Mouse (Mus musculus) CH12.LX (cell line): Measurements from ENCODE around the gene Gpr15.

ENCODE experiments used
- CHD2 ChIP-seq: IDR thresholded peaks from 2 replicates; pipeline ENCODE4 v1.6.1; 2011; ENCODE audit warnings: low read length, improper control_type of control experiment
- CTCF ChIP-seq, 2 experiments: IDR thresholded peaks in 1 of 2; conservative IDR thresholded peaks in 1 of 2; 2 replicates each; pipeline ENCODE4 v1.5.1; 2011 to 2012; ENCODE audit warnings: low read depth in 2 of 2, low read length in 2 of 2, improper control_type of control experiment in 1 of 2, inconsistent platforms in 1 of 2, mild to moderate bottlenecking in 1 of 2, moderate library complexity in 1 of 2
- MXI1 ChIP-seq: IDR thresholded peaks from 2 replicates; pipeline ENCODE4 v1.6.1; 2011; ENCODE audit warnings: mild to moderate bottlenecking, low read depth, low read length, improper control_type of control experiment
- POLR2A ChIP-seq: IDR thresholded peaks from 2 replicates; pipeline ENCODE4 v1.6.1; 2011; ENCODE audit warnings: low read depth, mild to moderate bottlenecking, improper control_type of control experiment, low read length
- TCF12 ChIP-seq: IDR thresholded peaks from 2 replicates; pipeline ENCODE4 v1.6.1; 2014; ENCODE audit warnings: low read depth, mild to moderate bottlenecking, inconsistent platforms, low read length, improper control_type of control experiment
- USF1 ChIP-seq: IDR thresholded peaks from 2 replicates; pipeline ENCODE4 v1.6.1; 2014; ENCODE audit warnings: low read depth, mild to moderate bottlenecking, inconsistent platforms, low read length, improper control_type of control experiment

DNA sequence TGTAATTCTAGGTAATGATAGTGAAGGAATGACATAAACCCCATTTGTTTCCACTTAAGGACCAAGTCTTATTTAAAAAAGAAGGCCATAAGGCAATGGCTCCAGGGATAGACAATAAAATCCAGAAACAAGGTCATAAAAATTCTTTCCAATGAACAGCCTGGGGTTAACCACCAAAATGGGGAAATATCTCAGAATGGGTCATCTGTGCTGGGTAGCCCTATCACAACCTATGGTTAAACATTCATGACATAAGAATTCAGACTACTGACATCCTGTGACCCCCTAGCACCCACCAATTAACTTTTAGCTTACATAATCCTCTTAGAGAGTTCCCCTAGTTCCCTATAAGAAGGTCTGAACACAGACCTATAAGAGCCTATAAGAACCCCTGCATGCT lies 37.3 kb upstream of the Gpr15 start:
- no peak for TF ChIP-seq USF1
- no peak for TF ChIP-seq TCF12
- TF ChIP-seq MXI1 = no peak
- no peak for TF ChIP-seq CHD2
- TF ChIP-seq CTCF (conservative IDR thresholded peaks at IDR 0.05 in 1 of 2, IDR thresholded peaks at IDR 0.05 in 1 of 2; ENCODE audit: low read depth in 2 of 2, low read length in 2 of 2) = no peak
- no peak for TF ChIP-seq POLR2A
